Mouse (Mus musculus): ENCODE measurements around the gene Actr6. TPM values are rescaled to one million over a fixed set of nuclear protein-coding genes. Genes with fewer than 3 reads are reported as not detected.

Actr6 gene
- polyA plus RNA-seq, 2 experiments, result 16.0 to 34.3 TPM

- H3K27me3 ChIP-seq (ENCODE audit: control insufficient read depth, insufficient read depth, low read length), result no peaks in the 10 kb centered on the region
- peak; percentile 88 for TF ChIP-seq POLR2A (IDR thresholded peaks at IDR 0.05; ENCODE audit: borderline replicate concordance, extremely low read depth, insufficient read depth, insufficient read length)
- peak within 1 kb of the TSS; percentile 95 for H3K27ac ChIP-seq (replicated peaks; ENCODE audit: low read depth, low read length)
- no peaks in the 10 kb centered on the region for H3K36me3 ChIP-seq (ENCODE audit: control insufficient read depth, insufficient read depth, low read length)
- H3K9me3 ChIP-seq (ENCODE audit: control insufficient read depth, low read length), result no peaks in the 10 kb centered on the region
- peak within 1 kb of the TSS; percentile 60 for H3K4me2 ChIP-seq (replicated peaks; ENCODE audit: low read depth, low read length, severe bottlenecking)
- DNase-seq (ENCODE audit: low spot score) (peak; percentile 94), ATAC-seq (ENCODE audit: low FRiP score, low read depth) (peak; percentile 94)
- WGBS, result under 1% methylated on average over 63 of the region's 85 CpGs
- H3K4me1 ChIP-seq (ENCODE audit: control insufficient read depth, insufficient read depth, low read length), result 0 out of 2 replicates have a peak, but pooled peaks cover 3% of the 10 kb centered on the region
- peak within 1 kb of the TSS; percentile 94 for H3K4me3 ChIP-seq (replicated peaks; ENCODE audit: low read length)
- peak within 1 kb of the TSS; percentile 94 for H3K9ac ChIP-seq (ENCODE audit: low read depth, low read length, severe bottlenecking)
Observed at GRCm38 (mm10) chr10:89744871-89745665, 13.0 kb upstream of the Actr6 start, which contains the start of gene Uhrf1bp1l. Gene Uhrf1bp1l, plus strand, starts transcription at chr10:89744991.

GRCm38 (mm10) chr10:89744341-89744740 lies 12.2 kb upstream of the Actr6 start:
- H3K36me3 ChIP-seq (ENCODE audit: control insufficient read depth, insufficient read depth, low read length), result no peaks in the 10 kb centered on the region
- 0 out of 2 replicates have a peak, but pooled peaks cover 3% of the 10 kb centered on the region for H3K4me1 ChIP-seq (ENCODE audit: control insufficient read depth, insufficient read depth, low read length)
- no peak for ATAC-seq (ENCODE audit: low FRiP score, low read depth)
- TF ChIP-seq POLR2A (IDR thresholded peaks at IDR 0.05; ENCODE audit: borderline replicate concordance, extremely low read depth, insufficient read depth, insufficient read length), result no peak
- H3K27me3 ChIP-seq (ENCODE audit: control insufficient read depth, insufficient read depth, low read length), result no peaks in the 10 kb centered on the region
- DNase-seq (ENCODE audit: low spot score), result no peak
- 26% methylated on average over 3 of the region's 3 CpGs for WGBS
- no peak overlapping the region; the same call in 1 of the 2 replicates for H3K27ac ChIP-seq (replicated peaks; ENCODE audit: low read depth, low read length)
- peak overlapping the region; percentile 94 for H3K4me3 ChIP-seq (replicated peaks; ENCODE audit: low read length)
- peak overlapping the region; percentile 60 for H3K4me2 ChIP-seq (replicated peaks; ENCODE audit: low read depth, low read length, severe bottlenecking)
- no peaks in the 10 kb centered on the region for H3K9me3 ChIP-seq (ENCODE audit: control insufficient read depth, low read length)
- H3K9ac ChIP-seq (ENCODE audit: low read depth, low read length, severe bottlenecking), result 0 out of 2 replicates have a peak overlapping the region, but pooled peaks have one; percentile 94

GRCm38 (mm10) chr10:89743266-89743665 lies 11.2 kb upstream of the Actr6 start:
- Histone ChIP-seq H3K4me2 (replicated peaks; ENCODE audit: low read depth, low read length, severe bottlenecking) (no peak overlapping the region), H3K4me3 (replicated peaks; ENCODE audit: low read length) (no peak overlapping the region), H3K9ac (ENCODE audit: low read depth, low read length, severe bottlenecking) (no peak overlapping the region), H3K9me3 (ENCODE audit: control insufficient read depth, low read length) (no peaks in the 10 kb centered on the region), H3K27me3 (ENCODE audit: control insufficient read depth, insufficient read depth, low read length) (no peaks in the 10 kb centered on the region), H3K27ac (replicated peaks; ENCODE audit: low read depth, low read length) (no peak overlapping the region), H3K4me1 (ENCODE audit: control insufficient read depth, insufficient read depth, low read length) (0 out of 2 replicates have a peak, but pooled peaks cover 3% of the 10 kb centered on the region), H3K36me3 (ENCODE audit: control insufficient read depth, insufficient read depth, low read length) (no peaks in the 10 kb centered on the region)
- WGBS, result 89% methylated on average over 4 of the region's 4 CpGs
- no peak for DNase-seq (ENCODE audit: low spot score)
- TF ChIP-seq POLR2A (IDR thresholded peaks at IDR 0.05; ENCODE audit: borderline replicate concordance, extremely low read depth, insufficient read depth, insufficient read length), result no peak
- no peak for ATAC-seq (ENCODE audit: low FRiP score, low read depth)

- H3K9me3 ChIP-seq (ENCODE audit: control insufficient read depth, low read length), result no peaks in the 10 kb centered on the region
- TF ChIP-seq POLR2A (IDR thresholded peaks at IDR 0.05; ENCODE audit: borderline replicate concordance, extremely low read depth, insufficient read depth, insufficient read length), result no peak
- H3K4me2 ChIP-seq (replicated peaks; ENCODE audit: low read depth, low read length, severe bottlenecking), result no peak overlapping the region
- H3K9ac ChIP-seq (ENCODE audit: low read depth, low read length, severe bottlenecking), result no peak overlapping the region
- WGBS, result 83% methylated on average over 6 of the region's 6 CpGs
- no peaks in the 10 kb centered on the region for H3K27me3 ChIP-seq (ENCODE audit: control insufficient read depth, insufficient read depth, low read length)
- no peak for ATAC-seq (ENCODE audit: low FRiP score, low read depth)
- H3K27ac ChIP-seq (replicated peaks; ENCODE audit: low read depth, low read length), result no peak overlapping the region
- DNase-seq (ENCODE audit: low spot score), result no peak
- H3K4me1 ChIP-seq (ENCODE audit: control insufficient read depth, insufficient read depth, low read length), result no peaks in the 10 kb centered on the region
- no peak overlapping the region for H3K4me3 ChIP-seq (replicated peaks; ENCODE audit: low read length)
- H3K36me3 ChIP-seq (ENCODE audit: control insufficient read depth, insufficient read depth, low read length), result no peaks in the 10 kb centered on the region
Observed at GRCm38 (mm10) chr10:89740995-89741394, 8.9 kb upstream of the Actr6 start.

- DNase-seq (ENCODE audit: low spot score) (no peak), ATAC-seq (ENCODE audit: low FRiP score, low read depth) (no peak)
- Histone ChIP-seq H3K9ac (ENCODE audit: low read depth, low read length, severe bottlenecking) (no peak overlapping the region), H3K4me1 (ENCODE audit: control insufficient read depth, insufficient read depth, low read length) (no peaks in the 10 kb centered on the region), H3K4me2 (replicated peaks; ENCODE audit: low read depth, low read length, severe bottlenecking) (no peak overlapping the region), H3K4me3 (replicated peaks; ENCODE audit: low read length) (no peak overlapping the region), H3K9me3 (ENCODE audit: control insufficient read depth, low read length) (no peaks in the 10 kb centered on the region), H3K27ac (replicated peaks; ENCODE audit: low read depth, low read length) (no peak overlapping the region), H3K36me3 (ENCODE audit: control insufficient read depth, insufficient read depth, low read length) (no peaks in the 10 kb centered on the region), H3K27me3 (ENCODE audit: control insufficient read depth, insufficient read depth, low read length) (no peaks in the 10 kb centered on the region)
- 54% methylated on average over 7 of the region's 7 CpGs for WGBS
- no peak for TF ChIP-seq POLR2A (IDR thresholded peaks at IDR 0.05; ENCODE audit: borderline replicate concordance, extremely low read depth, insufficient read depth, insufficient read length)
Observed at GRCm38 (mm10) chr10:89739703-89740102, 7.6 kb upstream of the Actr6 start.
